Mouse (Mus musculus) c-Kit-positive CD71-positive TER-119-negative erythroid progenitor cells, embryonic 14.5 days (primary cell): ENCODE measurements around the gene Atl2.
A peak's percentile ranks its signal among the peaks of the same experiment; 100 is the strongest.

Experiments
- DNase-seq: peaks from one replicate; pipeline ENCODE4 v3.0.0-alpha.2; 2013; ENCODE audit warnings: low read depth

Gene Atl2

GRCm38 (mm10) chr17:79898156-79898746 lies 2.3 kb upstream of the Atl2 start:
- no peak for DNase-seq

GRCm38 (mm10) chr17:79897666-79898065 lies 1.7 kb upstream of the Atl2 start:
- no peak for DNase-seq

- DNase-seq = peak; percentile 47
Measured at GRCm38 (mm10) chr17:79894971-79895882, 696 bp downstream of the Atl2 start.

- no peak for DNase-seq
Measured at GRCm38 (mm10) chr17:79894054-79894453, 1.9 kb downstream of the Atl2 start.

- DNase-seq = no peak
Measured at GRCm38 (mm10) chr17:79891944-79892343, 4.0 kb downstream of the Atl2 start.

GRCm38 (mm10) chr17:79887926-79888325 lies 8.0 kb downstream of the Atl2 start:
- DNase-seq = no peak

GRCm38 (mm10) chr17:79883198-79883597 lies 12.7 kb downstream of the Atl2 start:
- no peak for DNase-seq

- DNase-seq = no peak
Measured at GRCm38 (mm10) chr17:79865027-79865426, 30.9 kb downstream of the Atl2 start.

- DNase-seq = no peak
Measured at GRCm38 (mm10) chr17:79864503-79864902, 31.4 kb downstream of the Atl2 start.

GRCm38 (mm10) chr17:79862038-79862437 lies 33.9 kb downstream of the Atl2 start:
- peak; percentile 21 for DNase-seq

- DNase-seq = no peak
Measured at GRCm38 (mm10) chr17:79855533-79855932, 40.4 kb downstream of the Atl2 start.

- no peak for DNase-seq
Measured at GRCm38 (mm10) chr17:79848385-79848784, 47.5 kb downstream of the Atl2 start.

GRCm38 (mm10) chr17:79846182-79846581 lies 49.7 kb downstream of the Atl2 start:
- DNase-seq = no peak

- no peak for DNase-seq
Measured at GRCm38 (mm10) chr17:79845695-79846094, 50.2 kb downstream of the Atl2 start.

- peak; percentile 31 for DNase-seq
Measured at GRCm38 (mm10) chr17:79840254-79841238, 55.4 kb downstream of the Atl2 start.

GRCm38 (mm10) chr17:79836978-79837377 lies 58.9 kb downstream of the Atl2 start:
- DNase-seq = no peak

- DNase-seq = no peak
Measured at GRCm38 (mm10) chr17:79835714-79836373, 60.1 kb downstream of the Atl2 start.

GRCm38 (mm10) chr17:79832284-79832683 lies 63.6 kb downstream of the Atl2 start:
- DNase-seq = no peak

- DNase-seq = no peak
Measured at GRCm38 (mm10) chr17:79826482-79827034, 69.4 kb downstream of the Atl2 start.

- DNase-seq = no peak
Measured at GRCm38 (mm10) chr17:79825241-79826030, 70.5 kb downstream of the Atl2 start.
